ENCODE assay signal across 11 mouse cellular contexts in the genomic region with DNA sequence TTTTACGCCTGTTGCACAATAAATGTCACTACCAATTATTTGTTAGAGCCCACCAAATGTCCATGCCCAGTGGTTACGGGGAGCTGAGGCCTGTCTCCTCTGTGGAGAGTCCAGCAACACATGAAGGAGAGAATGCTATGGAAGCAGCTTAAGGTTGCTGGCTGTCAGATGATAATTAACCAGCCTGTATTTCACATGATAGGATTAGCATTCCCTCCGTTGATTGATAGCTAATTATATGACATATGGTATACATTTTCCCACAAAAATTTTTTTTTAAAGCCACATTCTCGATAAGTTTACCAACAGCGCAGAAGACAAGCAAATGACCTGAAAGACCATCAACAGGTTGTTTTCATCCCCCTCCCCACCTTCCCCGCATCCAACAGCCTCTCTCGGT. TPM values are rescaled to one million over a fixed set of nuclear protein-coding genes. Genes with fewer than 3 reads are reported as not detected.
DNase-seq lines count a peak whose midpoint lies in the region; ATAC-seq lines count a peak whose summit lies in the region.
"Had no signal": no experiment of that assay in that cellular context is flagged by ENCODE, and none has a peak within 500 bp of the region (broad histone marks: within the 10 kb centered on the region; RNA-seq: fewer than 3 reads in every experiment).

No protein-coding gene starts in this region.

- no peak for DNase-seq in kidney, adult 9 months
- DNase-seq in frontal cortex, postnatal 14 days (ENCODE audit: low spot score in 2 of 2), result no peak
- DNase-seq in gastrocnemius, postnatal 10 days, result no peak
- no peak for DNase-seq in cerebellum, postnatal 10 days

- no peaks in the 10 kb centered on the region for H3K36me3 ChIP-seq in kidney, embryonic 15.5 days
- no peaks in the 10 kb centered on the region for H3K36me3 ChIP-seq in embryonic facial prominence, embryonic 12.5 days
- peaks cover 4% of the 10 kb centered on the region; the same call in 1 of the 2 replicates for H3K36me3 ChIP-seq in intestine, embryonic 15.5 days
- no peaks in the 10 kb centered on the region for H3K36me3 ChIP-seq in neural tube, embryonic 13.5 days

- H3K27ac ChIP-seq in kidney, embryonic 15.5 days, result no peak overlapping the region
- no peak overlapping the region for H3K27ac ChIP-seq in embryonic facial prominence, embryonic 12.5 days
- H3K27ac ChIP-seq in intestine, embryonic 15.5 days, result peak overlapping the region; percentile 38
- no peak overlapping the region for H3K27ac ChIP-seq in neural tube, embryonic 13.5 days (replicated peaks)

- H3K9ac ChIP-seq in kidney, embryonic 15.5 days, result peak overlapping the region; percentile 43
- peak overlapping the region; percentile 62 for H3K9ac ChIP-seq in embryonic facial prominence, embryonic 12.5 days
- peak overlapping the region; percentile 52 for H3K9ac ChIP-seq in intestine, embryonic 15.5 days
- H3K9ac ChIP-seq in neural tube, embryonic 13.5 days, result peak overlapping the region; percentile 66

- H3K27me3 ChIP-seq in kidney, embryonic 15.5 days, result peaks cover 3% of the 10 kb centered on the region; the same call in 1 of the 2 replicates
- peaks cover 4% of the 10 kb centered on the region; the same call in 1 of the 2 replicates for H3K27me3 ChIP-seq in embryonic facial prominence, embryonic 12.5 days
- H3K27me3 ChIP-seq in intestine, embryonic 15.5 days (replicated peaks), result no peaks in the 10 kb centered on the region
- peaks cover 22% of the 10 kb centered on the region for H3K27me3 ChIP-seq in neural tube, embryonic 13.5 days
- H3K27me3 ChIP-seq: Patski had no signal

- H3K4me3 ChIP-seq in kidney, embryonic 15.5 days (replicated peaks), result peak overlapping the region; percentile 54
- peak overlapping the region; percentile 53 for H3K4me3 ChIP-seq in embryonic facial prominence, embryonic 12.5 days
- peak overlapping the region; percentile 55 for H3K4me3 ChIP-seq in intestine, embryonic 15.5 days (replicated peaks)
- peak overlapping the region; percentile 47 for H3K4me3 ChIP-seq in neural tube, embryonic 13.5 days

- H3K4me1 ChIP-seq in kidney, embryonic 15.5 days, result peaks cover 23% of the 10 kb centered on the region
- peaks cover 15% of the 10 kb centered on the region for H3K4me1 ChIP-seq in embryonic facial prominence, embryonic 12.5 days
- H3K4me1 ChIP-seq in intestine, embryonic 15.5 days (replicated peaks), result 0 out of 2 replicates have a peak, but pooled peaks cover 3% of the 10 kb centered on the region
- H3K4me1 ChIP-seq in neural tube, embryonic 13.5 days (replicated peaks), result peaks cover 16% of the 10 kb centered on the region

- no peak for ATAC-seq in kidney, embryonic 15.5 days (replicated peaks; ENCODE audit: low FRiP score)
- no peak for ATAC-seq in embryonic facial prominence, embryonic 12.5 days (ENCODE audit: insufficient number of reproducible peaks, insufficient read depth, low FRiP score, low TSS enrichment)
- ATAC-seq in intestine, embryonic 15.5 days, result no peak
- no peak for ATAC-seq in neural tube, embryonic 13.5 days (ENCODE audit: low read depth)
- ATAC-seq: Patski had no signal

- WGBS in kidney, embryonic 15.5 days, result 30% methylated on average over 7 of the region's 7 CpGs
- WGBS in embryonic facial prominence, embryonic 12.5 days, result 7% methylated on average over 7 of the region's 7 CpGs
- 22% methylated on average over 7 of the region's 7 CpGs for WGBS in intestine, embryonic 15.5 days
- 18% methylated on average over 7 of the region's 7 CpGs for WGBS in neural tube, embryonic 13.5 days

- peak overlapping the region; percentile 80 for H3K4me2 ChIP-seq in kidney, embryonic 15.5 days
- peak overlapping the region; percentile 74 for H3K4me2 ChIP-seq in embryonic facial prominence, embryonic 12.5 days (replicated peaks)
- peak overlapping the region; percentile 73 for H3K4me2 ChIP-seq in intestine, embryonic 15.5 days (replicated peaks)
- peak overlapping the region; percentile 81 for H3K4me2 ChIP-seq in neural tube, embryonic 13.5 days

- H3K9me3 ChIP-seq in kidney, embryonic 15.5 days (replicated peaks), result no peaks in the 10 kb centered on the region
- no peaks in the 10 kb centered on the region for H3K9me3 ChIP-seq in embryonic facial prominence, embryonic 12.5 days
- no peaks in the 10 kb centered on the region for H3K9me3 ChIP-seq in intestine, embryonic 15.5 days
- no peaks in the 10 kb centered on the region for H3K9me3 ChIP-seq in neural tube, embryonic 13.5 days

RNA-seq across cellular contexts. Expression of a gene that starts 0.5 kb away (rescaled TPM):
- polyA plus RNA-seq in kidney, embryonic 15.5 days (2015; fragmentation: Nextera tagmentation; extraction: Ambion mirVana), result 8.3 and 11.5 TPM in 2 replicates
- 8.5 and 8.6 TPM in 2 replicates for polyA plus RNA-seq in embryonic facial prominence, embryonic 12.5 days (2016; fragmentation: Nextera tagmentation; extraction: Ambion mirVana)
- polyA plus RNA-seq in intestine, embryonic 15.5 days (2015; fragmentation: Nextera tagmentation; extraction: Ambion mirVana), result 31.2 and 36.8 TPM in 2 replicates
- polyA plus RNA-seq in neural tube, embryonic 13.5 days (2015; fragmentation: Nextera tagmentation; extraction: Ambion mirVana), result 2.0 and 2.7 TPM in 2 replicates
- 100 to 1,000 TPM; 154 to 156 TPM for total RNA-seq in gastrocnemius, postnatal 10 days (2021)
- total RNA-seq: neutrophil, adult 5-6 weeks had no signal
- polyA plus RNA-seq: erythroblast, embryonic 14.5 days had no signal

RNA-seq across cellular contexts. Expression of a gene that starts 31.8 kb away (rescaled TPM):
- 68.5 and 72.6 TPM in 2 replicates for polyA plus RNA-seq in kidney, embryonic 15.5 days (2015; fragmentation: Nextera tagmentation; extraction: Ambion mirVana)
- polyA plus RNA-seq in embryonic facial prominence, embryonic 12.5 days (2016; fragmentation: Nextera tagmentation; extraction: Ambion mirVana), result 58.5 and 62.6 TPM in 2 replicates
- polyA plus RNA-seq in intestine, embryonic 15.5 days (2015; fragmentation: Nextera tagmentation; extraction: Ambion mirVana), result 87.8 and 95.9 TPM in 2 replicates
- 20.1 and 21.9 TPM in 2 replicates for polyA plus RNA-seq in neural tube, embryonic 13.5 days (2015; fragmentation: Nextera tagmentation; extraction: Ambion mirVana)
- 10 to 100 TPM; 32.2 to 41.4 TPM for total RNA-seq in gastrocnemius, postnatal 10 days (2021)
